Mouse (Mus musculus): ENCODE data around the gene Adamts7. TPM values are rescaled to one million over a fixed set of nuclear protein-coding genes. Genes with fewer than 3 reads are reported as not detected.

Adamts7 gene
- polyA plus RNA-seq, 1 experiment: 1.6 TPM

DNA sequence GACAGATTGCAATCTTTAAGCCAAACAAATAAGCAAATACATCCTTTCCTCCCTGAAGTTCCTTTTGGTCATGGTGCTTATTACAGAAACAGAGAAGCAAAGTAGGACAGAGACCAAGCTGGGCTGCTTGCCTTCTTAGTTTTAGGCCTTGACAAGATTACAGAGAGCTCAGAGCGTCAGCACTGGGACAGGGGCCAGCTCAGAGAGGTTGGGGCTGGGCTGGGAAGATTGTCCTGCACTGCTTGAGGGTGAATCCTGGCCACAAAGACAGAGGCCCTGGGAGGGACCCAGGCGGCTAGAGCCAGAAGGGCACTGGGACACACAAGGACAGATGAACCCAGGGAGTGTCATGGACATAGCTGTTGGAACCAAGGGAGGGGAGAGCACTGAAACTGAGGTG is 17.1 kb upstream of the Adamts7 start:
- DNase-seq (ENCODE audit: extremely low spot score in 1 of 2, low spot score in 1 of 2): no peak

DNA sequence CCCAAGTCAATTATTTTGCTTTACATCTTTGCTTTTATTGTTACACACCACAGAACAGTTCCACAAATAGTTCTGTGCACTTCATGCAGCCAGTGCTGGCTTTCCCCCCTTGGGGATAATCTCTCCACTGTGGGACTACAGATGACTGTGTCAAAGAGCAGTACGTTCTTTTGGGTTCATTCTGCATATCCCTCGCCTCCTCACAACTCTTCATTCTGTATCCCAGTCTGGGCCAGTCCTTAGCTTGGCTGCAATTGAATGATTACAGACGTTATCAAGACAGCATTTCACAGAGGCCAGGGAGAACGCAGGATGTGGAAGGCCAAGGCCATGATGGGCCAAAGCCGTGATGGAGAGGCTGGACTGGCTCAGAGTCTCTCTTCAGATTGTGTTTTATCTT is 16.0 kb upstream of the Adamts7 start:
- no peak for DNase-seq (ENCODE audit: extremely low spot score in 1 of 2, low spot score in 1 of 2)

DNA sequence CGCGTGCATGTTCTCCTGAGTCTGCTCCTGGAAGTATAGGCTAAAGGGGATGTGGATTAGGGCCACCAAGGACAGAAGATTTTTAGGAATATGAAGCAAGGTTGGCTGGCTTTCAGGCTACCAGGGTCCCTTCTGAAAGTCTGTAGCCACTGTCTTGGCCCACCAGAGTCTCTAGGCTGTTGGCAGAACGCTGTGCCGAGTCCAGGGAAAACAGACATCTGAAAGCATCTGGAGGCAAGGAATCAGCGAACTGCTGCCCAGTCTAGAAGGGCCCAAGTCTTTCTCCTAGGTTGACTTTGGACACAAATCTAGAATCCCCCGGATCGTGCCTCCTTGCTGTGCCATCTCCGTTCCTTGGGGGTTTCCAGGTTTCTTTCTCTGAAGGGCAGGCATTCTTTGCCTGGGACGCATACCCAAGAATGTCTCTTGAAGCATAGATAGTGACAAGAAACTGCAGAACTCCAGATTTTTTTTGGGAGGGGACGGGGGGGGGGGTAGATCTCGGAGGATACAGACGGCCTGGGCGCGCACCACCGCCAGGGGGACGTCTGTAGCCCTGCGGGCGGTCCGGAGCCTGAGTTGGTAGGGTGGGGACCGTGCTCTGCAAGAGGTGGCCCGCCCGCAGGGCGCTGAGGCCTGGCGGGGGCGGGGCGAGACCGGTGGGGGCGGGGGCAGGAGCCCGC is 485 bp upstream of the Adamts7 start:
- no peak for DNase-seq (ENCODE audit: extremely low spot score in 1 of 2, low spot score in 1 of 2)

DNA sequence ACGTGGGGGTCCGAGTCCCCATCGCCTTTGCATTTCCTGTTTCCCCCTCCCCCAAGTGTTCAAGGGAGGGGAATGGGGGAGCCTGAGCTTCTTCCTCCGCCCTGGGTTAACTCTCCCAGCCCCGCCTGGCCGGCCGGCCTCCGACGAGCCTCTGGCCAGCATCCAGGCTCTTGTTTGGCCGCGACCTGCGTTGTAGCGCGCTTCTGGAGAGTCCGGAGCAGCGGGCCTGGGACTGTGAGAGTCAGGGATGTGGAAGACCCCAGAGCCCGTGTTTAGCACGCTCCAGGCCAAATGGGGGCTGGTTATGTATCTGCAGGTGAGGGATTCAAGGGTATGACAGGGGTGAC is 853 bp downstream of the Adamts7 start:
- DNase-seq (ENCODE audit: extremely low spot score in 1 of 2, low spot score in 1 of 2): no peak

DNA sequence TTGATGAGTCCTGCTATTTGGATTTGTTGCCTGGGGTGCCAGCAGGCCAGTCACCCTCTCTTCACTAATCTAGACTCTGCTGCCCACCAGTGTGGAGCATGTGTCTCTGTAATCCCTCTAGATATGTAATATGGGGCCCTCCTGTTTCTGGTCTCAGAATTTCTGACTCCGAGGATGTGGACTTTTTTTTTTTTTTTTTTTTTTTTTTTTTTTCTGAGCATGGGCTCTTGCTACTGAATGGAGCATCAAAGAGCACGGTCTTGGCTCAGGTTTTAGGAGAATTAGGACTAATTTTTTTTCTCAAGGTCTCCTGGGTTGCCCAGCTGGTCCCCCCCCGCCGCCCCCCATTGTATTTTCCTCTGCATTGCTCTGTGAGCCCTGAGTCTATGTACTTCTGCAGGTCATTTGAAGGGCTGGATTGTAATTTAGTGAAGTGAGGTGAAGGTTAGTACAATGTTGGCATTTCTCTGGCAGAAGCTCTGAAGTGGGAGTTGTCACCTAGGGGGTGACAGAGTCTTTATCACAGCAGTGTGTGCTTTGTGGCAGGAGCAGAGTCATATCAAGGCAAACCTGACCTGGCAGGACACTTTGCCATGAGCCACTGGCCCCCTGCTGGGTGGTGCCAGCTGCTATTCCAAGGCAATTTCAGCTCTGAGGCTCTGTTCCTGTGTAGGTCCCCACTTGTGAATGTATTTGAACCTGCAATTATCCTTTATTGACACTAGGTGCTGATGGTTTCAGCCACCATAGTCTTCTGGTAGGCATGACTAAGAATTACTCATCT is 2.0 kb downstream of the Adamts7 start:
- no peak for DNase-seq (ENCODE audit: extremely low spot score in 1 of 2, low spot score in 1 of 2)

DNA sequence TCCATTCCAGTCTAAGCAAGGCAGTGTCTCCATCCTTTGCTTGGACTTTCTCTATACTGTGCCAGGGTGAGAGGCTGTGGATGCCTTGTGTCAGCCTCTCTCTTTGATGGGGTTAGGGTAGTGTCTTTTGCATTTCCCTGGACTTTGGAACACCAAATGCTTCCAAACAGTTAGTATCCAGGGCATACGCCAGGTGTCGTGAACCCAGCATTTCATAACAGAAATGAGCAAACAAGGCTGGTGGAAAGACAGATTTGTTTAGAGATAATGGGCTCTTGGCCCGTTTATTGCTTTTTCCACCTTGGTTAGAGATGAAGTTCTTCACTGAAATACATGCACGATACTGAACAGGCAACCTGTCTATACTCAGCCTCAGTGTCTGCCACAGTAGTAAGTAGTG is 2.7 kb downstream of the Adamts7 start:
- DNase-seq (ENCODE audit: extremely low spot score in 1 of 2, low spot score in 1 of 2): no peak

DNA sequence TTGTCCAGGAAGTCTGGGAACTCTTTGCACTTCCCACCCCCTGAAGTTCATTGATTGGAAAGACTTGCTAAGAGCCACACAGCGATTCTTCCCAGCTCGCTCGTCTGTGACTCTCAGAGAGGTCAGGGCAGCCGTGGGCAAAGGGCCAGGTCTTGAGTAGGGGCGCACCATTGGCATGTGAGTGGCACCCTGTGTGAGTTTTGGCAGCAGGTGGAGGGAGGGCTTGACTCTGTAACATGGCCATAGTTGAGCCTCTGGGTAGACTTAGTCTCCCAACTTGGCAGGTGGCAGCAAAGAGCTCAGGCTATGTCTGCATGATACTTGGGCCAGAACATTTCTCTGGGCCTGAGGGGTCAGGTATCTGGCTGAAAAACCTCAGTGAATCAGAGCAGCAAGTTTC is 3.7 kb downstream of the Adamts7 start:
- no peak for DNase-seq (ENCODE audit: extremely low spot score in 1 of 2, low spot score in 1 of 2)

DNA sequence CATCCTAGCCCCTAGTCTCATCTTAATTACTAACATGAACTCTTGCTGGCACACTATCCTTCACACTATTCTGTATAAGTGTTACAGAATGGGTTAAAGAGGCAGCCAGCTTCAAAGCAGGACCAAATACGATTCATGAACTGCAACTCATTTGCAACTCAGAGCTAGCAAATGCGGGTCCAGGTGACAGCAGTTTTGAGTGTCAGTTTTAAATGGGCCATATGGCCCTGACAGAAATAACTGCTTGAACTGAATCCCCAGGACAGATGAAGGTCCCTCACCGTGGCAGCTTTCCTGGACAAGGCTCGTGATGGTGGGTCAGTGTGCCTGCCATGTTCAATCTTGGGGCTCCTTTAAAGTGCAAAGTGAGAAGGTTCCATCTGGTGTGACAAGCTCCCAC is 7.1 kb downstream of the Adamts7 start:
- no peak for DNase-seq (ENCODE audit: extremely low spot score in 1 of 2, low spot score in 1 of 2)

DNA sequence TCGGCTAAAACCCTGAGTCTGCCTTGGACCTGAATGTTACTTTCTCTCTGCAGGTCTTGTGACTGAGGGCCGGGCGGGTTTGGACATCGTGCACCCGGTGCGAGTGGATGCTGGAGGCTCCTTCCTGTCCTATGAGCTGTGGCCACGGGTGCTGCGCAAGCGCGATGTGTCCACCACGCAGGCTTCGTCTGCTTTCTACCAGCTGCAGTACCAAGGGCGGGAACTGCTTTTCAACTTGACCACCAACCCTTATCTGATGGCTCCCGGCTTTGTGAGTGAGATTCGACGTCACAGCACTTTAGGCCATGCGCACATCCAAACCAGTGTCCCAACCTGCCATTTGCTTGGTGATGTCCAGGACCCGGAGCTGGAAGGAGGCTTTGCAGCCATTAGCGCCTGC is 8.6 kb downstream of the Adamts7 start:
- DNase-seq (ENCODE audit: extremely low spot score in 1 of 2, low spot score in 1 of 2): no peak

DNA sequence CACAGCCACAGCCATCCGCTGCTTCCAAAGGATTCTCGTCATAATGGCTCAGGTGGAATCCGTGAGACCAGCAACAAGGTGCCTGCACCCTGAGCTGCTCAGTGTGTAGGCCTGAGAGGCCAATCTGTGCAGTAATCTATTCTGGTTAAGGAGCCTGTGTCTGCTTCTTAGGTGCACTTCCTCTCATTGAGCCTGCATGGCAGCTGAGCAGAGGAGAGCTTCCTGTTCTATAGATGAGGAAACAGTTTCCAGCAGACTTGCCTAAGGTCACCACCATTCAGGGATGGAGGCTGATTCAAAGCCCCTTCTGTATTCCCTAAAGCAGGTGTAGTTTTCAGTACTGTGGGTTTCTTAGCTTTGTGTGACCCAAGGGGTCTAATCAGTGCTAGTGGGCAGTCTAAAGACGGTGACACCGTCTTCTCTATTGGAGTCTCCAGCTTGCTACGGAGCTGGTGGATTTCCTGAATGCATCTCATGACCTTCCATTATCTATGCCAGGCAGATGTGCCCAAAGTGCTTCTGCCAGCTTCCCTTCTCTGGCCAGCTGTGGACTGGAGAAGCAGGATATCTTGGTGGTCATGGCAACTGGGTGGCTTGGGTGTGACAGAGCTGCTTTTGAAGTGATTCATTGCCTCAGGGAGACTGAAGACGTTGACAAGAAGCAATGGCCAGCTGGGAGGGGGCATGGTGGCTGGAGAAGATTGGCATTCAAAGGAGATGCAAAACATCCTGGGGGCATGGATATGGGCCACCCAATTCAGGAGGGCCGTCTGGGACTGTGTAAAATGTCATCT is 9.9 kb downstream of the Adamts7 start:
- DNase-seq (ENCODE audit: extremely low spot score in 1 of 2, low spot score in 1 of 2): no peak

DNA sequence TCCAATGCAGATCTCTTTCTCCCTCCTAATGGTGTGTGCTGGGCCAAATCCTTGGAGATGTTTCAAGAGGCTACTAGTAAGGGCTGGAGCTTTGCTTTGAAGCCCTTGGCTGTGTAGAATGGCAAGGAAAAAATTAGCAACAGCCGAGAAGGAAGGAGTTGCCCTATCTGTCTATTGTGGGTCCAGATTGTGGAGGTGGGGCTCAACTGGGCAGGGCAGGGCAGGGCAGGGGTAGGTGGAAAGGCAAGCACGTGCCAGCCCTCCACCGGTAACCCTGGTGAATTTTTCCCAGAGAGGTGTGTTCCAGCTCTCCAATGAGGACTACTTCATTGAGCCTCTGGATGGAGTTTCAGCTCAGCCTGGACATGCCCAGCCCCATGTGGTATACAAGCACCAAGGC is 10.5 kb downstream of the Adamts7 start:
- no peak for DNase-seq (ENCODE audit: extremely low spot score in 1 of 2, low spot score in 1 of 2)

DNA sequence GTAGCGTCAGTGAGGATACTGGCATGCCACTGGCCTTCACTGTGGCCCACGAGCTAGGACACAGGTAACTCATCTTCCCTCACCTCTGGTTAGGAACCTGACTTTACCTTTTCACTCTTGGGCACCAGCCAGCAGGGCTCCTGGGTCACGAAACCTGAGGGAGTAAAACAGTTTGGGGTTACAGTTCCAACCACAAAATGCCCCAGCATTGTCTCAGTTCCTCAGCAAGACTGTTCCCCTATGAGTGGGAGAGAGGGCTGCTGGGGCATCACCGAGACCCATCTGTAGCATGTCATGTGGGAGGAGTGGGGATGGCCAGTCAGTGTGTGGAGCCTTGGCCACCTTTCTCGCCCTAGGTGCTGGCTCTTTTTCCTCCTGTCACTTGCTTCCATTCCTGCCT is 16.5 kb downstream of the Adamts7 start:
- no peak for DNase-seq (ENCODE audit: extremely low spot score in 1 of 2, low spot score in 1 of 2)

DNA sequence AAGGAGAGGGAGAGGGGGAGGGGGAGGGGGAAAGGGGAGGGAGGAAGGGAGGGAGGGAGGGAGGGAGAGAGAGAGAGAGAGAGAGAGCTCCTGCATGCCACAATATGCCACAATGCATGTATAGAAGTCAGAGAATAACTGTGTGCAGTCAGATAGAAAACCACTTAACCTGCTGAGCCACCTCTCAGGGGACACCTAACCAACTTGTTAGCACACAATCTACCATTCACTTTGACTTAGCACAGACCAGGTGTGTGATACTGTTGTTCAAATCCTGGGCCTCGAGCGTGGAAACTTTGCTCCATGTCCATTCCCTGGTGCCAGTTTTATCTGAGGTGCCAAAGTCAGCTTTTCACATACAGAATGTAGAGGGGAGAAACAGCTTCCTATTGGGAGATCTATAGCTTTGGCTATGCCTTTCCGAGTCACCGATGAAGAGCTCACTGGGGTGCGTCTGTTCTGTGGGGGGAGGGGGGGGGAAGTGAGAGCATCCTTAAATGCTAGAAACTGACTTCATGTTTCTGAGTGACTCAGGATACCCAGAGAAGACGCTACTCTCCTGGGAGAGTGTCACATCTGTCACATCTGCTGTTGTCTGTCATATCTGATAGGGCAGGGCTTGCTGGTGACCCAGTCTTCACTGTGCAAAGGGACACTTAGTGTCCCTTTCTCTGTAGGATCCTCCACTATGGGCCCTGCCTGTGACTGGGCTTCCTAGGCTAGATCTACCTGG is 19.0 kb downstream of the Adamts7 start:
- no peak for DNase-seq (ENCODE audit: extremely low spot score in 1 of 2, low spot score in 1 of 2)

DNA sequence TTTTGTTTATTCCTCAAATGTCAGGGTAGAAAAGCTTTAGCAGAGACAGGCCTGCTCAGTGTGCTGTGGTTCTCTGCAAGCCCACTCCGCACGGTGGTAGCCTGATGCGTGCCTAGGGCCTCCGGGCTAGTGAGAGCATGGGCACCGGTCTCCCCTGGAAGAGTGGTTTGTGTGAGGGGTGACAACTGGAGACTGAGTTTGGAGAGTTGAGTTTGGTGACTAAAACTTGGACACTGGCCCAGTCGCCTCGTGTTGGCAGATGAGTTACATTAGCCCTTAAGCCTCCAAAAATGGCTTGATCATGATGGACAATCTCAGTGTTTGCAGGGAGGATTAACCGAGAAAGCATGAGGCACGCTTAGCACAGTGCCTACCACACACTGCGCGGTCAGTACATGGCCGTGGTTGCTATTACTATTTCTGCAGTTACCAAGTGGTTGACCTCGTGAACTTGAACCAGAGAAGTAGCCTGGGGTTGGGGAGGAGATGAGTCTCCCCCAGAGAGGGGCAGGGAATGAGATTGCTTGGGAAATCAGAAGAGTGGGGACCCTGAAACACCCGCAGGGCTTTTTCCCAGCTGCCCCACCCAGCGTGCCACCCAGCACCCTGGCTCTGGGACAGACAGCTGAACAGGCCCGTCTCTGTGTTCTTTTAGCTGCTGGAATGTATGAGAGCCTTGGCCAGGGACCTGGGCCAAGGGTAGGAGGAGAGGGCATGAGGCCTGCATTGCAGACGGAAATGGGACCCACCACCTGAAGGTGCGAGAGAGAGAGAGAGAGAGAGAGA is 20.0 kb downstream of the Adamts7 start:
- no peak for DNase-seq (ENCODE audit: extremely low spot score in 1 of 2, low spot score in 1 of 2)

DNA sequence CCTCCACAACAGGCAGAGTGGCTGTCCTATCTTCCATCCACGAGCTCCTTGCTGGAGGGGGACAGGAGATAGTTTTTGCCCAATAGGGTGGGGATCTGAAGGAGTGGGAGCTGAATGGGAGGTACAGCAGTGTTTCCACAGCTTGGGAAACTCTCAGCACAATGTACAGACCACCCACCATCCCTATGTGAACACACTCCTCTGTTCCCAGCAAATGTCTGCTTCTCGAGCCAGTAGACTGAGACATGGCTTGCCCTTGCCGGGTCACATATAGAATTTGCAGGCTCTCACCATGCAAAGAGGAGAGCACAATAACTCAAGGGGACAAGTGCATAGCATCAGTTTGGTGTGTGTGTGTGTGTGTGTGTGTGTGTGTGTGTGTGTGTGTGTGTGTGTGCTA is 20.7 kb downstream of the Adamts7 start:
- no peak for DNase-seq (ENCODE audit: extremely low spot score in 1 of 2, low spot score in 1 of 2)

DNA sequence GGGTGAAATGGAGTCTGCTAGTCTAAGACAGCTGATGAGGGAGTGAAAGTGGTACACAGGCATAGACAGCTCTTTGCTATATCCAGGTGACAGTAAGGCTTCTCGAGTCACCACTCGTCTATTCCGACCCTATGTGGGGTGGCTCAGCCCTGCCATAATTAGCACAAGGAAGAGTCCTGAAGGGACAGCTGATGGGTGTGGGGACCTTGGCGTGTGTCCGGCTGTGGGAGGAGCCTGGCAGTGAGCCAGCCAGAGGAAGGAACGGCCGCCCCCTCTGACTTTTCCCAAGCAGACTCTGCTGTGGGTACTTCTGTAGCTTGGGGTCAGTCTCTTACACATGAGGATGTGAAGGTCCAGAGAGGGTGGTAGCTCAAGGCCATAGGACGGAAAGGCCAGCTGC is 21.2 kb downstream of the Adamts7 start:
- DNase-seq (ENCODE audit: extremely low spot score in 1 of 2, low spot score in 1 of 2): no peak

DNA sequence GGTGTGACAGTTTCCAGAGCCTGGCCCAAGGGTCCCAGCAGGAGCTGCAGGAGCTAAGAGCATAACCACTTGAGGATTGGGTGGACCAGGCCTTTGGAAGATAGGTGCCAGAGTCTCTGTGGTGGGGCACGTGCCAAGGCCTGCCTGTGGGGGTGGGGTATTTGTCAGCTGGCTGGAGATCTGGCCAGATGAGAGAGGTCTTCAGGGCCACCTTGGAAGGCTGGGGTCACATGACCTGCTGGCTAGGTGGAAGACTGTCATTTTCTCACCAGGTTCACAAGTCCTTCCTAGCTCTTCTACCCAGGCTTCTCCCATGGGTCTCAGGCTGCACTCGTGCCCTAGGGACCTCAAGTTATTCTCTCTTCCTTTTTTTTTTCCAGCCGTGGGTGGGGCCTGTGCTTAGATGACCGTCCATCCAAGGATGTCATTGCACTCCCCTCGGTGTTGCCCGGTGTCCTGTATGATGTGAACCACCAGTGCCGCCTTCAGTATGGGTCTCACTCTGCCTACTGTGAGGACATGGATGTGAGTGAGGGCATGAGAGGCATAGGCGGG is 22.6 kb downstream of the Adamts7 start:
- DNase-seq (ENCODE audit: extremely low spot score in 1 of 2, low spot score in 1 of 2): no peak

DNA sequence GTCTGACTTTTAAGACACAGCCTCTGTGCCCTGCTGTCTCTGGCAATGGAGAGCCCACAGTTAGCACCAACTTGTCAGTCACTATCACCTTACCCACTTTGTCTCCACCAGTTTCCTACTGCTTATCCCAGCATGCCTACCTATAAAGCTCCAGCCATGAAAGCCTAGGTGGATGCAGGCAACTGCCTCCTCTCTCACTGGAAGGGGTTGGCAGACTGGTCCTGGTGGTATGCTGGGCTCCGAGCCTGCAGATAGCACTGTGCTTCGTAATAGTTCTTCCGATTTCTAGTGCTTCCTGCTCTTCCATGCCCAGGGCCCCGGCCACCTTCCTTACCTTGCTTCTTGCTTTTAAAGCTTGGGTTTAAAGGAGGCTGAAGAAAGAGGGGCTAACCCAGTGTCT is 26.0 kb downstream of the Adamts7 start:
- no peak for DNase-seq (ENCODE audit: extremely low spot score in 1 of 2, low spot score in 1 of 2)

DNA sequence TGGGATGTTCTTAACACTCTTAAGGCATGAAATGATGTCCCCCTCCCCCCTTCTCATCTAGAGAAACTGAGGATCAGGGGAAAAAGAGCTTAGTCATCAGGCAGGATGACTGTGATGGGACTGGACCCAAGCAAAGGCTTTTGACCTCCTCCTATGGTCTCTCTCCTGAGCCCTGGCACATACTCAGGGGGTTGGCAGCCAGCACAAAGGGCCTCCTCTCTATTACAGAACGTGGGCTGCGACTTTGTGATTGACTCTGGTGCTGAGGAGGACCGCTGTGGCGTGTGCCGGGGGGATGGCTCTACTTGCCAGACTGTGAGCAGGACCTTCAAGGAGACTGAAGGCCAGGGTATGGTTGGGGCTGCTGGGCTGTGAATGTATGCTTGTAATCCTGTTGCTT is 26.5 kb downstream of the Adamts7 start:
- DNase-seq (ENCODE audit: extremely low spot score in 1 of 2, low spot score in 1 of 2): no peak

DNA sequence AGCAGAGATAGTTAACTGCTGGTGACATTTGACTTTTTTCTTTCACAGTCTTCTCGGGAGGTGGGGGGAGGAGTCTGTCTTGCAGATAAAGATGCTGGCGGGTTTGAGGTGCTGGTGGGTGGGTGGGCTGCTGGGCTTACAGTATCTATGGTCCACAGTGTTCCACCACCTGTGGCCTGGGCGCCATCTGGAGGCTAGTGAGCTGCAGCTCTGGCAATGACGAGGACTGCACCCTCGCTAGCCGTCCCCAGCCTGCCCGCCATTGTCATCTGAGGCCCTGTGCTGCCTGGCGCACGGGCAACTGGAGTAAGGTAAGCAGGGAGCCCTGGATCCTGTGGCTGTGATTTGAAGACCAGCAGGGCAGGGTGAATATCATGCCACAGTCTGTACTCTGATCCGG is 32.1 kb downstream of the Adamts7 start:
- no peak for DNase-seq (ENCODE audit: extremely low spot score in 1 of 2, low spot score in 1 of 2)

All from frontal cortex, adult 2 months (tissue).